Mouse (Mus musculus) layer of hippocampus, adult 18-20 months (tissue): ENCODE measurements around the gene Hsd3b1. TPM values are rescaled to one million over a fixed set of nuclear protein-coding genes. Genes with fewer than 3 reads are reported as not detected.
"Not testable (repeated sequence)": the region's sequence is repeated elsewhere in the genome, so short reads cannot be mapped to it uniquely, and the experiment has no call there.

Source experiments
- DNase-seq, 2 experiments: peaks; one replicate each; pipeline ENCODE4 v3.0.0; 2022; ENCODE audit warnings: low spot score in 2 of 2
- long read RNA-seq: library from polyadenylated mRNA; stranded (forward); transcript quantifications from one replicate; pipeline ENCODE4 v2.0.0, GENCODE M21; 2021
- total RNA-seq, 2 experiments: library from RNA; stranded (reverse); gene quantifications; 2 replicates each; pipeline ENCODE4 v1.2.3; 2021

Gene Hsd3b1
- total RNA-seq, result not detected
- long read RNA-seq, result 0 reads

GRCm38 (mm10) chr3:98859576-98859975 is at the start of gene Hsd3b1:
Gene Hsd3b1 (minus strand): TSS chr3:98859794.
- no peak for DNase-seq

GRCm38 (mm10) chr3:98897606-98898005 is 38.0 kb upstream of the Hsd3b1 start:
- DNase-seq, result no peak

- peak in 1 of 2 experiments; percentile 30 for DNase-seq
These were observed 35.5 kb upstream of the Hsd3b1 start for GRCm38 (mm10) chr3:98895071-98895601.

GRCm38 (mm10) chr3:98893057-98893772 is 33.6 kb upstream of the Hsd3b1 start, which contains the start of gene Hao2:
Gene Hao2 (minus strand): TSS chr3:98893239.
- no peak for DNase-seq

GRCm38 (mm10) chr3:98890430-98890829 is 30.8 kb upstream of the Hsd3b1 start:
- no peak for DNase-seq

GRCm38 (mm10) chr3:98888206-98888605 is 28.6 kb upstream of the Hsd3b1 start:
- no peak for DNase-seq

GRCm38 (mm10) chr3:98880831-98881230 is 21.2 kb upstream of the Hsd3b1 start:
- no peak for DNase-seq

GRCm38 (mm10) chr3:98880216-98880615 is 20.6 kb upstream of the Hsd3b1 start:
- DNase-seq, result no peak

GRCm38 (mm10) chr3:98868219-98868618 is 8.6 kb upstream of the Hsd3b1 start:
- no peak for DNase-seq

GRCm38 (mm10) chr3:98862800-98863199 is 3.2 kb upstream of the Hsd3b1 start:
- no peak for DNase-seq

- no peak for DNase-seq
These were observed 1.5 kb downstream of the Hsd3b1 start for GRCm38 (mm10) chr3:98858051-98858450.

GRCm38 (mm10) chr3:98856892-98857291 is 2.7 kb downstream of the Hsd3b1 start:
- no peak for DNase-seq

GRCm38 (mm10) chr3:98855160-98855559 is 4.4 kb downstream of the Hsd3b1 start:
- no peak for DNase-seq

- DNase-seq, result no peak
These were observed 5.9 kb downstream of the Hsd3b1 start for GRCm38 (mm10) chr3:98853685-98854084.

GRCm38 (mm10) chr3:98853051-98853450 is 6.5 kb downstream of the Hsd3b1 start:
- no peak for DNase-seq

- DNase-seq, result no peak
These were observed 7.0 kb downstream of the Hsd3b1 start for GRCm38 (mm10) chr3:98852631-98853030.

GRCm38 (mm10) chr3:98851853-98852252 is 7.7 kb downstream of the Hsd3b1 start:
- DNase-seq, result no peak

GRCm38 (mm10) chr3:98850262-98850661 is 9.3 kb downstream of the Hsd3b1 start:
- DNase-seq, result no peak

GRCm38 (mm10) chr3:98848898-98849297 is 10.7 kb downstream of the Hsd3b1 start:
- DNase-seq, result no peak

GRCm38 (mm10) chr3:98814101-98814670 is 45.4 kb downstream of the Hsd3b1 start, which contains the start of gene Hsd3b6:
Gene Hsd3b6 (minus strand): TSS chr3:98814443.
- no peak for DNase-seq

- DNase-seq, result not testable (repeated sequence)
These were observed 46.9 kb downstream of the Hsd3b1 start for GRCm38 (mm10) chr3:98812653-98813052.

GRCm38 (mm10) chr3:98805032-98805431 is 54.6 kb downstream of the Hsd3b1 start:
- DNase-seq, result not testable (repeated sequence)
